ENCODE assay signal across 11 mouse cellular contexts in genomic region chr4:59780568-59780967, GRCm38 (mm10). TPM values are rescaled to one million over a fixed set of nuclear protein-coding genes. Genes with fewer than 3 reads are reported as not detected.
DNase-seq lines count a peak whose midpoint lies in the region; ATAC-seq and TF ChIP-seq lines count a peak whose summit lies in the region.
"Had no signal": no experiment of that assay in that cellular context is flagged by ENCODE, and none has a peak within 500 bp of the region (broad histone marks: within the 10 kb centered on the region; RNA-seq: fewer than 3 reads in every experiment).

No protein-coding gene starts in this region.

- H3K27me3 ChIP-seq in limb, embryonic 14.5 days (ENCODE audit: control insufficient read depth, insufficient read depth, low read length) = no peaks in the 10 kb centered on the region
- no peaks in the 10 kb centered on the region for H3K27me3 ChIP-seq in limb, embryonic 10.5 days (ENCODE audit: low read depth, poor library complexity, severe bottlenecking)
- H3K27me3 ChIP-seq in MEL (ENCODE audit: control insufficient read depth in 1 of 2, insufficient read depth in 2 of 2, low read length in 2 of 2) = no peaks in the 10 kb centered on the region
- H3K27me3 ChIP-seq: embryonic facial prominence, embryonic 15.5 days; limb, embryonic 15.5 days had no signal

- no peak overlapping the region for H3K9ac ChIP-seq in limb, embryonic 14.5 days (ENCODE audit: low read depth, low read length, severe bottlenecking)
- peak overlapping the region; percentile 33 for H3K9ac ChIP-seq in MEL (ENCODE audit: control insufficient read depth, low read depth, low read length, poor library complexity, severe bottlenecking)
- H3K9ac ChIP-seq: embryonic facial prominence, embryonic 15.5 days; limb, embryonic 15.5 days had no signal

- H3K4me3 ChIP-seq in limb, embryonic 14.5 days (replicated peaks; ENCODE audit: low read length) = no peak overlapping the region
- H3K4me3 ChIP-seq in limb, embryonic 10.5 days = no peak overlapping the region
- H3K4me3 ChIP-seq in MEL (ENCODE audit: control insufficient read depth in 1 of 2, insufficient read depth in 1 of 2, low read depth in 2 of 2, low read length in 2 of 2) = no peak overlapping the region
- H3K4me3 ChIP-seq: embryonic facial prominence, embryonic 15.5 days; limb, embryonic 15.5 days had no signal

- no peaks in the 10 kb centered on the region; the same call in 1 of the 2 replicates for H3K36me3 ChIP-seq in limb, embryonic 14.5 days (ENCODE audit: control insufficient read depth, insufficient read depth, low read length)
- H3K36me3 ChIP-seq in limb, embryonic 10.5 days = peaks cover 40% of the 10 kb centered on the region
- H3K36me3 ChIP-seq in MEL (ENCODE audit: control insufficient read depth in 1 of 2, insufficient read depth in 2 of 2, low read length in 2 of 2) = peaks cover 28 to 39% of the 10 kb centered on the region in 2 experiments
- H3K36me3 ChIP-seq: embryonic facial prominence, embryonic 15.5 days had no signal

- no peak for TF ChIP-seq POLR2A in limb, embryonic 14.5 days (IDR thresholded peaks at IDR 0.05; ENCODE audit: borderline replicate concordance, extremely low read depth, insufficient read depth, insufficient read length)
- no peak for TF ChIP-seq POLR2A in MEL (IDR thresholded peaks at IDR 0.05; ENCODE audit: control insufficient read depth in 1 of 2, insufficient read depth in 1 of 2, low read depth in 1 of 2, low read length in 2 of 2, poor library complexity in 1 of 2)

- peaks cover 68% of the 10 kb centered on the region for H3K79me2 ChIP-seq in MEL (ENCODE audit: control insufficient read depth, insufficient read depth, low read length, poor library complexity)

- peaks cover 3% of the 10 kb centered on the region; the same call in 1 of the 2 replicates for H3K4me1 ChIP-seq in limb, embryonic 14.5 days (ENCODE audit: control insufficient read depth, insufficient read depth, low read length)
- H3K4me1 ChIP-seq in limb, embryonic 10.5 days = peaks cover 11% of the 10 kb centered on the region; the same call in 1 of the 2 replicates
- peaks cover 16 to 17% of the 10 kb centered on the region in 2 experiments for H3K4me1 ChIP-seq in MEL (ENCODE audit: control insufficient read depth in 1 of 2, insufficient read depth in 2 of 2, low read length in 2 of 2)

- peak; percentile 59 for DNase-seq in heart, adult 11 months
- no peak for DNase-seq in heart, postnatal 4 days
- peak; percentile 72 for DNase-seq in limb, embryonic 14.5 days (ENCODE audit: low spot score)
- DNase-seq in limb, embryonic 10.5 days (ENCODE audit: low spot score) = no peak
- DNase-seq in MEL (ENCODE audit: low read depth, low spot score) = peak; percentile 42
- peak; percentile 41 to 45 for DNase-seq in kidney, postnatal 36 days
- no peak for DNase-seq in heart, adult 18-20 months
- no peak for DNase-seq in right cerebral cortex, adult 18-20 months

- no peaks in the 10 kb centered on the region for H3K9me3 ChIP-seq in limb, embryonic 14.5 days (ENCODE audit: control insufficient read depth, low read length)
- H3K9me3 ChIP-seq in limb, embryonic 10.5 days (replicated peaks) = no peaks in the 10 kb centered on the region
- H3K9me3 ChIP-seq in MEL (replicated peaks; ENCODE audit: insufficient read depth, low read length) = no peaks in the 10 kb centered on the region
- H3K9me3 ChIP-seq: embryonic facial prominence, embryonic 15.5 days; limb, embryonic 15.5 days had no signal

- peak; percentile 48 for TF ChIP-seq RAD21 in MEL (IDR thresholded peaks at IDR 0.05; ENCODE audit: low read depth, low read length)

- ATAC-seq in limb, embryonic 14.5 days (ENCODE audit: low FRiP score, low read depth) = no peak
- ATAC-seq: inflammation-experienced regulatory T-cells, adult 6 months had no signal

- TF ChIP-seq EP300 in MEL (IDR thresholded peaks at IDR 0.05; ENCODE audit: low read depth in 1 of 2, low read length in 2 of 2) = no peak

- peak in 2 of 3 experiments; percentile 46 to 62; a peak in 4 of 6 replicates for TF ChIP-seq CTCF in MEL (IDR thresholded peaks at IDR 0.05 in 2 of 3, conservative IDR thresholded peaks at IDR 0.05 in 1 of 3; ENCODE audit: control insufficient read depth in 1 of 3, insufficient read depth in 1 of 3, low read depth in 2 of 3, low read length in 3 of 3, poor library complexity in 1 of 3, severe bottlenecking in 1 of 3)

- no peak overlapping the region for H3K27ac ChIP-seq in limb, embryonic 14.5 days (replicated peaks; ENCODE audit: low read depth, low read length)
- H3K27ac ChIP-seq in limb, embryonic 10.5 days = no peak overlapping the region
- H3K27ac ChIP-seq in MEL (ENCODE audit: control insufficient read depth, low read depth, low read length) = no peak overlapping the region
- H3K27ac ChIP-seq: embryonic facial prominence, embryonic 15.5 days; limb, embryonic 15.5 days had no signal

- 38% methylated on average over 1 of the region's 1 CpGs for WGBS in limb, embryonic 14.5 days
- WGBS in limb, embryonic 10.5 days = 70% methylated on average over 1 of the region's 1 CpGs

- H3K4me2 ChIP-seq in limb, embryonic 14.5 days (replicated peaks; ENCODE audit: low read depth, low read length, severe bottlenecking) = no peak overlapping the region
- H3K4me2 ChIP-seq: embryonic facial prominence, embryonic 15.5 days; limb, embryonic 15.5 days had no signal

TF ChIP-seq in MEL, 35 proteins besides CTCF, POLR2A, EP300 and RAD21:
- TF ChIP-seq ETS1 (IDR thresholded peaks at IDR 0.05; ENCODE audit: low read depth, low read length) (no peak), ZC3H11A (IDR thresholded peaks at IDR 0.05; ENCODE audit: low read depth, low read length) (peak; percentile 31), JUND (IDR thresholded peaks at IDR 0.05; ENCODE audit: low read depth, low read length) (no peak), SMC3 (IDR thresholded peaks at IDR 0.05; ENCODE audit: low read depth, low read length) (peak; percentile 63)

RNA-seq across cellular contexts. Expression of gene Inip, which starts 20.8 kb away (rescaled TPM):
- total RNA-seq in heart, postnatal 4 days (2021) = 10 to 100 TPM; 19.7 to 22.7 TPM
- polyA plus RNA-seq in limb, embryonic 14.5 days (2012; rRNA removed) = 17.6 and 20.4 TPM in 2 replicates
- 40.0 and 49.0 TPM in 2 replicates for polyA plus RNA-seq in limb, embryonic 14.5 days (2014; fragmentation: Nextera tagmentation; extraction: Ambion mirVana)
- polyA plus RNA-seq in limb, embryonic 10.5 days (2016; fragmentation: Nextera tagmentation; extraction: Ambion mirVana) = 84.8 and 88.9 TPM in 2 replicates
- 40.8 and 50.3 TPM in 2 replicates for total RNA-seq in MEL (2012; rRNA removed)
- 10 to 100 TPM in 1 of 2 experiments, not detected in 1; 42.4 TPM for polyA plus RNA-seq in MEL (2012; ENCODE audit: insufficient read depth in 1 of 2, insufficient read length in 2 of 2, low read depth in 1 of 2, low replicate concordance in 2 of 2, missing spikeins in 1 of 2)
- total RNA-seq in heart, adult 18-20 months (2021) = 10 to 100 TPM; 10.1 to 11.3 TPM

RNA-seq across cellular contexts. Expression of gene Snx30, which starts 25.1 kb away (rescaled TPM):
- 10 to 100 TPM; 10.3 to 12.9 TPM for total RNA-seq in heart, postnatal 4 days (2021)
- polyA plus RNA-seq in limb, embryonic 14.5 days (2012; rRNA removed) = 6.6 and 7.2 TPM in 2 replicates
- 12.0 and 14.0 TPM in 2 replicates for polyA plus RNA-seq in limb, embryonic 14.5 days (2014; fragmentation: Nextera tagmentation; extraction: Ambion mirVana)
- polyA plus RNA-seq in limb, embryonic 10.5 days (2016; fragmentation: Nextera tagmentation; extraction: Ambion mirVana) = 5.3 and 5.9 TPM in 2 replicates
- 4.1 and 4.2 TPM in 2 replicates for total RNA-seq in MEL (2012; rRNA removed)
- 1 to 10 TPM in 1 of 2 experiments, not detected in 1; 8.6 TPM for polyA plus RNA-seq in MEL (2012; ENCODE audit: insufficient read depth in 1 of 2, insufficient read length in 2 of 2, low read depth in 1 of 2, low replicate concordance in 2 of 2, missing spikeins in 1 of 2)
- total RNA-seq in heart, adult 18-20 months (2021) = 1 to 10 TPM; 6.5 TPM

Comparison
In these comparisons a context has a peak if more than half of its experiments do, and no peak if none do; other contexts are left out.
1. DNase-seq: peak in heart, adult 11 months (single experiment), limb, embryonic 14.5 days (single experiment), MEL (single experiment) and kidney, postnatal 36 days (2 of 2); none in heart, postnatal 4 days (single experiment), limb, embryonic 10.5 days (single experiment), heart, adult 18-20 months (0 of 2) and right cerebral cortex, adult 18-20 months (single experiment).